Mouse (Mus musculus) kidney, postnatal 4 days (tissue): ENCODE results near the gene Gadd45gip1.

ENCODE experiments used
- DNase-seq, 2 experiments: peaks; one replicate each; pipeline ENCODE4 v3.0.0; 2021; ENCODE audit warnings: mixed read lengths in 2 of 2

Gene Gadd45gip1

GRCm38 (mm10) chr8:84856434-84856833, 25.1 kb downstream of the Gadd45gip1 start:
- no peak for DNase-seq

- DNase-seq = peak; percentile 94 to 96
Observed at GRCm38 (mm10) chr8:84856864-84857441, 25.6 kb downstream of the Gadd45gip1 start, which contains the start of gene Farsa. Gene Farsa (plus strand): TSS chr8:84856989.

GRCm38 (mm10) chr8:84871376-84872308, 40.3 kb downstream of the Gadd45gip1 start, which contains the start of gene Syce2:
Gene Syce2 (plus strand): TSS chr8:84872111.
- peak; percentile 91 to 94 for DNase-seq

GRCm38 (mm10) chr8:84872309-84872965, 41.1 kb downstream of the Gadd45gip1 start:
- DNase-seq = peak; percentile 52 to 70

GRCm38 (mm10) chr8:84873016-84873415, 41.7 kb downstream of the Gadd45gip1 start:
- no peak for DNase-seq

GRCm38 (mm10) chr8:84874339-84874738, 43.0 kb downstream of the Gadd45gip1 start:
- DNase-seq = no peak

- no peak for DNase-seq
Observed at GRCm38 (mm10) chr8:84877297-84878035, 46.1 kb downstream of the Gadd45gip1 start.

GRCm38 (mm10) chr8:84878915-84879314, 47.6 kb downstream of the Gadd45gip1 start:
- no peak for DNase-seq

GRCm38 (mm10) chr8:84884728-84885127, 53.4 kb downstream of the Gadd45gip1 start:
- no peak for DNase-seq
